Mouse (Mus musculus) limb, embryonic 13.5 days (tissue): ENCODE measurements around the gene Cdkn2aipnl. TPM values are rescaled to one million over a fixed set of nuclear protein-coding genes. Genes with fewer than 3 reads are reported as not detected.

ENCODE experiments used
- ATAC-seq: fragments of 200-750 bp; cut with Nextera tagmentation; 2 replicates; pipeline ENCODE4 v1.8.0; 2017; ENCODE audit warnings: low read depth, moderate number of reproducible peaks, moderate TSS enrichment; ENCODE audit not compliant: low FRiP score
- H3K27ac ChIP-seq: fragments of 300-500 bp; sonication (generic); 2 replicates; pipeline ENCODE4 v1.5.1; 2015; ENCODE audit warnings: inconsistent platforms, mild to moderate bottlenecking, moderate library complexity
- H3K27me3 ChIP-seq: fragments of 300-500 bp; sonication (generic); 2 replicates; pipeline ENCODE4 v1.6.1; 2015; ENCODE audit warnings: mild to moderate bottlenecking, inconsistent platforms
- H3K36me3 ChIP-seq: fragments of 300-500 bp; sonication (generic); 2 replicates; pipeline ENCODE4 v1.6.1; 2015; ENCODE audit warnings: inconsistent platforms, mild to moderate bottlenecking, moderate library complexity
- H3K4me1 ChIP-seq: fragments of 300-500 bp; sonication (generic); 2 replicates; pipeline ENCODE4 v1.6.1; 2015; ENCODE audit warnings: inconsistent platforms
- H3K4me2 ChIP-seq: fragments of 300-500 bp; sonication (generic); replicated peaks from 2 replicates; pipeline ENCODE4 v1.6.1; 2015; ENCODE audit warnings: inconsistent platforms, mild to moderate bottlenecking, moderate library complexity
- H3K4me3 ChIP-seq: fragments of 300-500 bp; sonication (generic); 2 replicates; pipeline ENCODE4 v1.5.1; 2015; ENCODE audit warnings: moderate library complexity, mild to moderate bottlenecking, inconsistent platforms
- H3K9ac ChIP-seq: fragments of 300-500 bp; sonication (generic); 2 replicates; pipeline ENCODE4 v1.6.1; 2015; ENCODE audit warnings: mild to moderate bottlenecking, inconsistent platforms
- H3K9me3 ChIP-seq: fragments of 300-500 bp; sonication (generic); 2 replicates; pipeline ENCODE4 v1.6.1; 2016; ENCODE audit warnings: inconsistent platforms
- WGBS: fragments of 180-500 bp; shearing (Covaris S2); methylation state at CpG from one replicate; pipeline ENCODE4 v1.1.7; 2015; 5-methylcytosine and 5-hydroxymethylcytosine counted together
- polyA plus RNA-seq: library from polyadenylated mRNA; unstranded; fragments of >200 nt; fragmentation: Nextera tagmentation; extraction: Ambion mirVana; gene quantifications from 2 replicates; pipeline ENCODE4 v1.2.1, GENCODE M21; 2015

Gene Cdkn2aipnl
- polyA plus RNA-seq, 1 experiment from 2014 or later: 109 TPM

GRCm38 (mm10) chr11:51949919-51950318 lies 17.5 kb upstream of the Cdkn2aipnl start:
- no peak for ATAC-seq
- Histone ChIP-seq H3K4me3 (no peak overlapping the region), H3K4me2 (no peak overlapping the region), H3K9ac (no peak overlapping the region), H3K4me1 (peaks cover 12% of the 10 kb centered on the region), H3K9me3 (no peaks in the 10 kb centered on the region; the same call in 1 of the 2 replicates), H3K27ac (no peak overlapping the region), H3K36me3 (no peaks in the 10 kb centered on the region), H3K27me3 (no peaks in the 10 kb centered on the region)
- 93% methylated on average over 9 of the region's 9 CpGs for WGBS

GRCm38 (mm10) chr11:51951861-51952420 lies 15.5 kb upstream of the Cdkn2aipnl start:
- H3K4me3 ChIP-seq: no peak overlapping the region
- H3K9ac ChIP-seq: no peak overlapping the region
- H3K4me1 ChIP-seq: no peaks in the 10 kb centered on the region
- no peak for ATAC-seq
- no peaks in the 10 kb centered on the region for H3K27me3 ChIP-seq
- H3K36me3 ChIP-seq: no peaks in the 10 kb centered on the region
- no peak overlapping the region for H3K4me2 ChIP-seq
- 64% methylated on average over 5 of the region's 5 CpGs for WGBS
- H3K27ac ChIP-seq: no peak overlapping the region
- H3K9me3 ChIP-seq: no peaks in the 10 kb centered on the region; the same call in 1 of the 2 replicates

- Histone ChIP-seq H3K9ac (no peak overlapping the region), H3K27ac (no peak overlapping the region), H3K4me1 (no peaks in the 10 kb centered on the region), H3K9me3 (no peaks in the 10 kb centered on the region; the same call in 1 of the 2 replicates), H3K4me2 (no peak overlapping the region), H3K4me3 (no peak overlapping the region), H3K36me3 (no peaks in the 10 kb centered on the region), H3K27me3 (no peaks in the 10 kb centered on the region)
- 80% methylated on average over 9 of the region's 9 CpGs for WGBS
- ATAC-seq: no peak
These were observed 11.3 kb upstream of the Cdkn2aipnl start for GRCm38 (mm10) chr11:51956112-51956511.

- Histone ChIP-seq H3K36me3 (no peaks in the 10 kb centered on the region), H3K9me3 (no peaks in the 10 kb centered on the region; the same call in 1 of the 2 replicates), H3K4me2 (no peak overlapping the region), H3K4me3 (no peak overlapping the region), H3K4me1 (no peaks in the 10 kb centered on the region), H3K27me3 (no peaks in the 10 kb centered on the region), H3K27ac (no peak overlapping the region), H3K9ac (no peak overlapping the region)
- no peak for ATAC-seq
- WGBS: 86% methylated on average over 4 of the region's 4 CpGs
These were observed 9.7 kb upstream of the Cdkn2aipnl start for GRCm38 (mm10) chr11:51957760-51958159.

- Histone ChIP-seq H3K9ac (no peak overlapping the region), H3K4me3 (no peak overlapping the region), H3K36me3 (no peaks in the 10 kb centered on the region), H3K4me1 (no peaks in the 10 kb centered on the region), H3K27me3 (no peaks in the 10 kb centered on the region), H3K4me2 (no peak overlapping the region), H3K27ac (no peak overlapping the region), H3K9me3 (no peaks in the 10 kb centered on the region; the same call in 1 of the 2 replicates)
- no peak for ATAC-seq
- 80% methylated on average over 5 of the region's 5 CpGs for WGBS
These were observed 8.0 kb upstream of the Cdkn2aipnl start for GRCm38 (mm10) chr11:51959511-51959910.

GRCm38 (mm10) chr11:51960061-51960460 lies 7.4 kb upstream of the Cdkn2aipnl start:
- H3K36me3 ChIP-seq: no peaks in the 10 kb centered on the region
- WGBS: 90% methylated on average over 4 of the region's 4 CpGs
- no peak overlapping the region for H3K27ac ChIP-seq
- no peaks in the 10 kb centered on the region for H3K4me1 ChIP-seq
- no peak overlapping the region for H3K4me3 ChIP-seq
- H3K4me2 ChIP-seq: no peak overlapping the region
- no peak overlapping the region for H3K9ac ChIP-seq
- no peak for ATAC-seq
- no peaks in the 10 kb centered on the region for H3K27me3 ChIP-seq
- no peaks in the 10 kb centered on the region; the same call in 1 of the 2 replicates for H3K9me3 ChIP-seq

- 60% methylated on average over 11 of the region's 11 CpGs for WGBS
These were observed 6.4 kb upstream of the Cdkn2aipnl start for GRCm38 (mm10) chr11:51960967-51961471.

GRCm38 (mm10) chr11:51961761-51962160 lies 5.7 kb upstream of the Cdkn2aipnl start:
- no peaks in the 10 kb centered on the region for H3K36me3 ChIP-seq
- H3K27ac ChIP-seq: no peak overlapping the region
- no peaks in the 10 kb centered on the region for H3K27me3 ChIP-seq
- no peak for ATAC-seq
- H3K4me2 ChIP-seq: no peak overlapping the region
- no peaks in the 10 kb centered on the region for H3K4me1 ChIP-seq
- no peak overlapping the region for H3K9ac ChIP-seq
- no peaks in the 10 kb centered on the region for H3K9me3 ChIP-seq
- H3K4me3 ChIP-seq: no peak overlapping the region
- 90% methylated on average over 8 of the region's 8 CpGs for WGBS

More at GRCm38 (mm10) chr11:51960967-51961471, 6.4 kb upstream of the Cdkn2aipnl start:
- no peak for ATAC-seq
- Histone ChIP-seq H3K9me3 (no peaks in the 10 kb centered on the region), H3K9ac (no peak overlapping the region), H3K36me3 (no peaks in the 10 kb centered on the region), H3K4me2 (no peak overlapping the region), H3K27me3 (no peaks in the 10 kb centered on the region), H3K4me3 (no peak overlapping the region), H3K4me1 (no peaks in the 10 kb centered on the region), H3K27ac (no peak overlapping the region)

- no peak overlapping the region for H3K4me3 ChIP-seq
- no peaks in the 10 kb centered on the region for H3K27me3 ChIP-seq
- 89% methylated on average over 7 of the region's 7 CpGs for WGBS
- no peaks in the 10 kb centered on the region for H3K4me1 ChIP-seq
- H3K4me2 ChIP-seq: no peak overlapping the region
- no peaks in the 10 kb centered on the region for H3K36me3 ChIP-seq
- ATAC-seq: no peak
- no peak overlapping the region for H3K27ac ChIP-seq
- H3K9ac ChIP-seq: no peak overlapping the region
- H3K9me3 ChIP-seq: no peaks in the 10 kb centered on the region
These were observed 5.2 kb upstream of the Cdkn2aipnl start for GRCm38 (mm10) chr11:51962277-51962676.

- Histone ChIP-seq H3K27ac (no peak overlapping the region), H3K4me3 (no peak overlapping the region), H3K36me3 (peaks cover 22% of the 10 kb centered on the region), H3K4me1 (peaks cover 11% of the 10 kb centered on the region), H3K27me3 (no peaks in the 10 kb centered on the region), H3K9me3 (no peaks in the 10 kb centered on the region), H3K9ac (no peak overlapping the region), H3K4me2 (no peak overlapping the region)
- ATAC-seq: no peak
- 80% methylated on average over 5 of the region's 5 CpGs for WGBS
These were observed 810 bp upstream of the Cdkn2aipnl start for GRCm38 (mm10) chr11:51966651-51967050.

- no peak overlapping the region for H3K9ac ChIP-seq
- 91% methylated on average over 9 of the region's 9 CpGs for WGBS
These were observed 1.4 kb downstream of the Cdkn2aipnl start for GRCm38 (mm10) chr11:51968896-51969295.

GRCm38 (mm10) chr11:51969511-51969910 lies 2.0 kb downstream of the Cdkn2aipnl start:
- peaks cover 11% of the 10 kb centered on the region for H3K4me1 ChIP-seq
- no peak overlapping the region for H3K4me2 ChIP-seq
- H3K9me3 ChIP-seq: no peaks in the 10 kb centered on the region
- WGBS: 87% methylated on average over 2 of the region's 2 CpGs
- no peak overlapping the region for H3K9ac ChIP-seq
- ATAC-seq: no peak
- no peaks in the 10 kb centered on the region for H3K27me3 ChIP-seq
- no peak overlapping the region for H3K4me3 ChIP-seq
- H3K27ac ChIP-seq: no peak overlapping the region
- H3K36me3 ChIP-seq: peaks cover 49% of the 10 kb centered on the region

More at GRCm38 (mm10) chr11:51968896-51969295, 1.4 kb downstream of the Cdkn2aipnl start:
- Histone ChIP-seq H3K27me3 (no peaks in the 10 kb centered on the region), H3K4me3 (peak overlapping the region; percentile 13; the same call in 1 of the 2 replicates), H3K36me3 (peaks cover 44% of the 10 kb centered on the region), H3K4me2 (peak overlapping the region; percentile 86), H3K9me3 (no peaks in the 10 kb centered on the region), H3K27ac (no peak overlapping the region), H3K4me1 (peaks cover 11% of the 10 kb centered on the region)
- no peak for ATAC-seq

GRCm38 (mm10) chr11:51971644-51972043 lies 4.2 kb downstream of the Cdkn2aipnl start:
- peaks cover 64% of the 10 kb centered on the region for H3K36me3 ChIP-seq

More at GRCm38 (mm10) chr11:51971644-51972043, 4.2 kb downstream of the Cdkn2aipnl start:
- Histone ChIP-seq H3K4me1 (peaks cover 11% of the 10 kb centered on the region), H3K4me3 (no peak overlapping the region), H3K27ac (no peak overlapping the region), H3K9ac (no peak overlapping the region), H3K9me3 (no peaks in the 10 kb centered on the region), H3K27me3 (no peaks in the 10 kb centered on the region), H3K4me2 (no peak overlapping the region)
- ATAC-seq: no peak
- WGBS: 93% methylated on average over 6 of the region's 6 CpGs
